ENCODE assay signal across 8 mouse cellular contexts in the genomic region with DNA sequence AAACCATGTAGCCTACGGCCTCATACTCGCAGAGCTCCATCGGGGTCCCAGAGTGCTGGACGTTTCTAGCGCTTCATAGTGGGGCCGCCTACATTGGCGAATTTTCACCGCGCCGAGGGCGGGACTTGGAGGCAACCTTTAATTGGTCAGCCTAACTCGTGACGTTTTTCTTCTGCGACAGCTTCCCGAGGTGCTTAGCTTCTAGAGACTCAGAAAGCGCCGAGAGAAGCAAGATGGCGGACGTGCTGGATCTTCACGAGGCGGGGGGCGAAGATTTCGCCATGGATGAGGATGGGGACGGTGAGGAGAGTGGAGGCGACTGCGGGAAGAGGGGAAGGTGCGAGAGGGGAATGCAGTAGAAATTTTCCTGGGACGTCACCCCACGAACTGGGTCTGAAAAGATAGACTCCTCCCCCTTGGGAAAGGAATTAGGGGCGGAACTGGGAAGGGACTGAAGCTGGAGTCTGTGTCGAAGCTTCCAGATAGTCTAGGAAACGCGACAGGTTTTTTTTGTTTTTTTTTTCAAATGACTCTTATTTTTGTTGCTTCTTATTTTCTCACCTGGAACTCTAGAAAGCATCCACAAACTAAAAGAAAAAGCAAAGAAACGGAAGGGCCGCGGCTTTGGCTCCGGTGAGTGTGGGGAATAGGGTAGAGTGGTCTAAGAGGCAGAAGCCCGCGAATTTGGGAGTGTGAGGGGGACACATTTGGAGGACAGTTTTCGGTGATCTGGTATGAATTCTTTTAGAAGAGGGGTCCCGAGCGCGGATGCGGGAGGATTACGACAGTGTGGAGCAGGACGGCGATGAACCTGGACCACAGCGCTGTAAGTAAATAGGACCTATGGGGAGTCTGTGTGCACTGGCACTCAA. TPM values are rescaled to one million over a fixed set of nuclear protein-coding genes. Genes with fewer than 3 reads are reported as not detected.
A peak's percentile ranks its signal among the peaks of the same experiment; 100 is the strongest.
DNase-seq lines count a peak whose midpoint lies in the region; ATAC-seq lines count a peak whose summit lies in the region.

A gene (plus strand): TSS at position 205 of the 872 bp plus-strand sequence.

- no peaks in the 10 kb centered on the region for H3K27me3 ChIP-seq in hindbrain, embryonic 12.5 days

- peak within 1 kb of the TSS; percentile 65 for H3K4me3 ChIP-seq in hindbrain, embryonic 12.5 days

- H3K9ac ChIP-seq in hindbrain, embryonic 12.5 days = peak within 1 kb of the TSS; percentile 63

- 1% methylated on average over 48 of the region's 48 CpGs for WGBS in hindbrain, embryonic 12.5 days

- no peaks in the 10 kb centered on the region for H3K9me3 ChIP-seq in hindbrain, embryonic 12.5 days (replicated peaks)

- peaks cover 30% of the 10 kb centered on the region for H3K36me3 ChIP-seq in hindbrain, embryonic 12.5 days

- peak; percentile 99 for DNase-seq in NIH3T3 (ENCODE audit: low read depth)
- peak; percentile 98 for DNase-seq in cerebellum, postnatal 10 days
- DNase-seq in frontal cortex, postnatal 10 days (ENCODE audit: low spot score in 2 of 2) = peak; percentile 93 to 96
- peak; percentile 95 to 98 for DNase-seq in layer of hippocampus, postnatal 14 days (ENCODE audit: low spot score in 2 of 2)
- peak; percentile 97 for DNase-seq in lung, postnatal 14 days
- peak; percentile 98 for DNase-seq in retina, adult 2 months (ENCODE audit: low read depth, low spot score)
- DNase-seq in thymus, postnatal 36 days = peak; percentile 91 to 92

- peak; percentile 93 for ATAC-seq in hindbrain, embryonic 12.5 days (ENCODE audit: low FRiP score)

- peaks cover 20% of the 10 kb centered on the region for H3K4me1 ChIP-seq in hindbrain, embryonic 12.5 days

- H3K4me2 ChIP-seq in hindbrain, embryonic 12.5 days (replicated peaks) = peak within 1 kb of the TSS; percentile 74

- peak within 1 kb of the TSS; percentile 71 for H3K27ac ChIP-seq in hindbrain, embryonic 12.5 days

RNA-seq across cellular contexts. Expression of the gene that starts here (rescaled TPM):
- 142 and 152 TPM in 2 replicates for polyA plus RNA-seq in hindbrain, embryonic 12.5 days (2016; fragmentation: Nextera tagmentation; extraction: Ambion mirVana)
- total RNA-seq in layer of hippocampus, postnatal 14 days (2021) = 10 to 100 TPM; 51.9 to 52.5 TPM

Comparison
In these comparisons a context has a peak if more than half of its experiments do, and no peak if none do; other contexts are left out.
1. Peak in every context shown above with its lines: DNase-seq, ATAC-seq, H3K4me3 ChIP-seq and H3K27ac ChIP-seq.